Mouse (Mus musculus) midbrain, embryonic 10.5 days (tissue): Measurements from ENCODE around the gene Nrxn3. TPM values are rescaled to one million over a fixed set of nuclear protein-coding genes. Genes with fewer than 3 reads are reported as not detected.

Experiments used
- DNase-seq: peaks from one replicate; pipeline ENCODE4 v3.0.0-alpha.2; 2017; ENCODE audit warnings: low spot score
- H3K27ac ChIP-seq: fragments of 300-500 bp; sonication (generic); replicated peaks from 2 replicates; pipeline ENCODE4 v1.5.1; 2016; ENCODE audit warnings: mild to moderate bottlenecking
- H3K27me3 ChIP-seq: fragments of 300-500 bp; sonication (generic); 2 replicates; pipeline ENCODE4 v1.6.1; 2016; ENCODE audit warnings: low read depth, mild to moderate bottlenecking; ENCODE audit not compliant: poor library complexity, severe bottlenecking
- H3K36me3 ChIP-seq: fragments of 300-500 bp; sonication (generic); 2 replicates; pipeline ENCODE4 v1.6.1; 2016; ENCODE audit warnings: mild to moderate bottlenecking, moderate library complexity
- H3K4me1 ChIP-seq: fragments of 300-500 bp; sonication (generic); 2 replicates; pipeline ENCODE4 v1.6.1; 2016
- H3K4me3 ChIP-seq: fragments of 300-500 bp; sonication (generic); 2 replicates; pipeline ENCODE4 v1.5.1; 2016; ENCODE audit warnings: mild to moderate bottlenecking, moderate library complexity
- H3K9me3 ChIP-seq: fragments of 300-500 bp; sonication (generic); replicated peaks from 2 replicates; pipeline ENCODE4 v1.6.1; 2016; ENCODE audit warnings: mild to moderate bottlenecking
- WGBS: fragments of 180-500 bp; shearing (Covaris S2); methylation state at CpG from one replicate; pipeline ENCODE4 v1.1.7; 2016; 5-methylcytosine and 5-hydroxymethylcytosine counted together
- polyA plus RNA-seq: library from polyadenylated mRNA; unstranded; fragments of >200 nt; fragmentation: Nextera tagmentation; extraction: Ambion mirVana; gene quantifications from 2 replicates; pipeline ENCODE4 v1.2.1, GENCODE M21; 2016

The Nrxn3 gene
- polyA plus RNA-seq, 1 experiment from 2014 or later: 5.2 TPM

- WGBS: 71% methylated on average over 1 of the region's 1 CpGs
- H3K4me1 ChIP-seq: no peaks in the 10 kb centered on the region; the same call in 1 of the 2 replicates
- no peak overlapping the region for H3K4me3 ChIP-seq
- no peaks in the 10 kb centered on the region for H3K36me3 ChIP-seq
- no peak overlapping the region for H3K27ac ChIP-seq
- H3K9me3 ChIP-seq: no peaks in the 10 kb centered on the region
- H3K27me3 ChIP-seq: no peaks in the 10 kb centered on the region
- DNase-seq: no peak
These were observed 653.9 kb downstream of the Nrxn3 start for GRCm38 (mm10) chr12:89376600-89376999.

DNA sequence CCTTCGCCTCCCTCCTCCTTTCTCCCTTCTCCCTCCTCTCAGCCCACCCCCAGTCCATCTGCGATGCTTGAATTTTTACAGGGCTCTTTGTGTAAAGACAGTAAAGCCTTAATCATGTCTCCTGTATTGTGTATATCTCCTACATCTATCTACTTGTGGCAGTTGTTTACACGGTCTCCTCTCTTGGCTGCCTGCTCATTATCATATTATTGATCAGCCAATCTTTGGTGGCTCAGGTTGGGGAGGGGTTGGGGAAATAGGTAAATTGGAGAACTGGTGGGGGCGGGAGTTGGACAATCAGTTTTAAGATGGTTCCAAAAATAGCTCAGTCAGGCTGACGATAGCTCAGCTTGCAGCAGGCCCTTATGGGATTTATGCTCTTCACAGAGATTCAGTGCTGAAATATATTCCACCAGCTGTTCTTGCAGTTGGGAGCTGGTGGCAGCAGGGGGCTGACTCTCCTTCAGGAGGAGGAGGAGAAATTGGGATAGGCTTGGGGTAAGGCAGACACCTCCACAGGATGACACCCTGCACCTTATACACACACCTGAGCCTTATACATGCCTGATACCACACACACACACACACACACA, 654.5 kb downstream of the Nrxn3 start:
- Histone ChIP-seq H3K9me3 (no peaks in the 10 kb centered on the region), H3K27ac (no peak overlapping the region), H3K36me3 (no peaks in the 10 kb centered on the region), H3K4me3 (no peak overlapping the region), H3K27me3 (no peaks in the 10 kb centered on the region), H3K4me1 (no peaks in the 10 kb centered on the region; the same call in 1 of the 2 replicates)
- DNase-seq: no peak
- 67% methylated on average over 5 of the region's 5 CpGs for WGBS

GRCm38 (mm10) chr12:89377687-89378086, 655.0 kb downstream of the Nrxn3 start:
- DNase-seq: no peak
- Histone ChIP-seq H3K9me3 (no peaks in the 10 kb centered on the region), H3K27me3 (no peaks in the 10 kb centered on the region), H3K27ac (no peak overlapping the region), H3K4me1 (no peaks in the 10 kb centered on the region; the same call in 1 of the 2 replicates), H3K36me3 (no peaks in the 10 kb centered on the region), H3K4me3 (no peak overlapping the region)
- 88% methylated on average over 2 of the region's 2 CpGs for WGBS

DNA sequence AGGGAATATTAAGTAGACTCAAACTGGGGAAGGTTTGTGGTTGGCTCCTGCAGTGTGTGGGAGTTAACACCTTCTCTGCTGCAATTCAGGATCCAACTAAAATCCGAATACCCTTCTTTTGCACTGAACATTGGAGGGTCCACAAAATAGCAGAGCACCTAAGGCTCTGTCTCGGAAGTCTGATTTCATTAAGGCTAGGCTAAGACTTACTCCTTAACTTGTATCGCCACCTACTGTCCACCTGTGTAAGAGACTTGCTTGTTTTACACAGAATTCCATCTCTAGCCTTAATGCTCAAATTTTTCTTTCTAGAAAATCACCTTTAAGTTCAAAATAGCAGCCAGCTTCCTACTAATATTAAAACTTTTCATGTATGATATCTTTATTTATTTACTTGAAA, 660.6 kb downstream of the Nrxn3 start:
- Histone ChIP-seq H3K4me1 (no peaks in the 10 kb centered on the region), H3K9me3 (no peaks in the 10 kb centered on the region), H3K27ac (no peak overlapping the region), H3K4me3 (no peak overlapping the region), H3K27me3 (no peaks in the 10 kb centered on the region), H3K36me3 (no peaks in the 10 kb centered on the region)
- DNase-seq: no peak
- WGBS: 24% methylated on average over 3 of the region's 3 CpGs

- Histone ChIP-seq H3K4me3 (no peak overlapping the region), H3K4me1 (no peaks in the 10 kb centered on the region), H3K27me3 (no peaks in the 10 kb centered on the region), H3K9me3 (no peaks in the 10 kb centered on the region), H3K36me3 (no peaks in the 10 kb centered on the region), H3K27ac (no peak overlapping the region)
- DNase-seq: peak; percentile 11
- WGBS: 68% methylated on average over 3 of the region's 3 CpGs
These were observed 672.6 kb downstream of the Nrxn3 start for GRCm38 (mm10) chr12:89395121-89395792.

DNA sequence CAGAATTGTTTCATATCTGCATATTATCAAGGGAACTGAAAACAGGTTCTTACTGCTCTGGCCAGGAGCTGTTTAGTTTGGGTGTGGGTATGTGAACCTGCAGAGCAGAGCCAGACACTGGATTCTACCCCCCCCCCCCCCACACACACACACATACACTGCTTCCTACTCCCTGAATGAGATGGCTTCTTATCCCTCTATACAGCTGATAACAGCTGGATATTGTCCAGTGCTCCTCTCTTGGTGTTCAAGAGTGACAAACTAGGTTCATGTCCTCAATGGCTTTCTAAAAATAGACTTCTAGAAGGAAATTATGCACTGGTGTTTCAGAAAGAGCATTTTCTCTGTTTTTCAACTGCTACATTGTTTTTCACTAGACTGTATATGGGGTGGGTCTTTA, 713.8 kb downstream of the Nrxn3 start:
- no peaks in the 10 kb centered on the region for H3K36me3 ChIP-seq
- no peaks in the 10 kb centered on the region for H3K27me3 ChIP-seq
- no peak overlapping the region for H3K27ac ChIP-seq
- no peak overlapping the region for H3K4me3 ChIP-seq
- no peaks in the 10 kb centered on the region for H3K4me1 ChIP-seq
- H3K9me3 ChIP-seq: no peaks in the 10 kb centered on the region
- DNase-seq: no peak

DNA sequence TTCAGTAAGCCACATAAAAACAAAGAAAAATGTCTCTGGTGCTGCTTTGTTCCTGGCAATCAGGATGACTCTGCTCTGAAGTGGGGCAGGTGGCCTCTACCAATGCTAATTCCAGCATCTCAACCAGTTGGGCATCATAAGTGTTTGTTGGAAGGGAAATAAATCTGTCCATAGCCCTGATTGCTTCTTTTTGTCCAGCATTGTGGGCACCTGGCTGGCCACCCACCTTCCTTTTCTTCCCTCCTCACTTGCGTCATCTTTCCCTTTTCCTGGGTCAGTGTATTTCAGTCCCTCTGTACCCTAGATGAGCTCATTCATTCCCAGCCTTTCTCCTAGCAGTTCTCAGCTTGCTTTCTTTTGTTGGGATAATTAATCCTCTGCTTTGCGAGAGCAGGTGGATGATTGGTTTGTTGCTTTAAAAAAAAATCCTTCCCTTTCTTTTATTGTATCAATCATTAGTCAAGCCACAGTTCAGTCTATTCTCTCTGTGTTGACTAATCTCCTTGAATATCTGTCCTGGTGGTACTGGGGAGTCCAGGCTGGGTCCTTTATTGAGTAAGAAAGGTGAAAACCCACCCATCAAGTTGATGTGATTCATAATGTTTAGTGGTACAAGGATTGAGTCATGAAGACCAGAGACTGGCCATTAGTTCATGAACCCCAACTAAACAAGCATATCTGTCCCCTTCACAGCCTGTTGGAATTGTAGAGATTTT, 719.8 kb downstream of the Nrxn3 start:
- DNase-seq: no peak
- Histone ChIP-seq H3K4me1 (peaks cover 10% of the 10 kb centered on the region), H3K27ac (peak overlapping the region; percentile 46; the same call in 1 of the 2 replicates), H3K9me3 (no peaks in the 10 kb centered on the region), H3K4me3 (no peak overlapping the region), H3K27me3 (no peaks in the 10 kb centered on the region), H3K36me3 (no peaks in the 10 kb centered on the region)
- WGBS: 24% methylated on average over 2 of the region's 2 CpGs

- H3K27me3 ChIP-seq: no peaks in the 10 kb centered on the region
- H3K36me3 ChIP-seq: no peaks in the 10 kb centered on the region
- no peaks in the 10 kb centered on the region for H3K9me3 ChIP-seq
- no peak overlapping the region for H3K27ac ChIP-seq
- 3% methylated on average over 2 of the region's 2 CpGs for WGBS
- no peak overlapping the region for H3K4me3 ChIP-seq
- peak; percentile 34 for DNase-seq
- 0 out of 2 replicates have a peak, but pooled peaks cover 3% of the 10 kb centered on the region for H3K4me1 ChIP-seq
These were observed 728.1 kb downstream of the Nrxn3 start for GRCm38 (mm10) chr12:89450667-89451298.

GRCm38 (mm10) chr12:89470226-89470625, 747.5 kb downstream of the Nrxn3 start:
- WGBS: 88% methylated on average over 2 of the region's 2 CpGs
- Histone ChIP-seq H3K27me3 (no peaks in the 10 kb centered on the region), H3K9me3 (no peaks in the 10 kb centered on the region), H3K4me3 (no peak overlapping the region), H3K27ac (no peak overlapping the region), H3K36me3 (no peaks in the 10 kb centered on the region), H3K4me1 (peaks cover 14% of the 10 kb centered on the region)
- DNase-seq: no peak

- 57% methylated on average over 2 of the region's 2 CpGs for WGBS
- Histone ChIP-seq H3K9me3 (no peaks in the 10 kb centered on the region), H3K27me3 (no peaks in the 10 kb centered on the region), H3K27ac (no peak overlapping the region), H3K4me3 (no peak overlapping the region), H3K4me1 (peaks cover 14% of the 10 kb centered on the region), H3K36me3 (no peaks in the 10 kb centered on the region)
- DNase-seq: no peak
These were observed 748.6 kb downstream of the Nrxn3 start for GRCm38 (mm10) chr12:89471289-89471688.

GRCm38 (mm10) chr12:89471874-89472273, 749.2 kb downstream of the Nrxn3 start:
- H3K4me3 ChIP-seq: no peak overlapping the region
- no peak for DNase-seq
- H3K9me3 ChIP-seq: no peaks in the 10 kb centered on the region
- WGBS: 42% methylated on average over 4 of the region's 4 CpGs
- H3K27me3 ChIP-seq: no peaks in the 10 kb centered on the region
- H3K27ac ChIP-seq: no peak overlapping the region
- peaks cover 14% of the 10 kb centered on the region for H3K4me1 ChIP-seq
- no peaks in the 10 kb centered on the region for H3K36me3 ChIP-seq

- no peak overlapping the region for H3K27ac ChIP-seq
- no peak overlapping the region for H3K4me3 ChIP-seq
- no peak for DNase-seq
- no peaks in the 10 kb centered on the region for H3K36me3 ChIP-seq
- H3K9me3 ChIP-seq: no peaks in the 10 kb centered on the region
- peaks cover 5% of the 10 kb centered on the region for H3K4me1 ChIP-seq
- WGBS: 33% methylated on average over 4 of the region's 4 CpGs
- H3K27me3 ChIP-seq: no peaks in the 10 kb centered on the region
These were observed 756.4 kb downstream of the Nrxn3 start for GRCm38 (mm10) chr12:89479096-89479495.

DNA sequence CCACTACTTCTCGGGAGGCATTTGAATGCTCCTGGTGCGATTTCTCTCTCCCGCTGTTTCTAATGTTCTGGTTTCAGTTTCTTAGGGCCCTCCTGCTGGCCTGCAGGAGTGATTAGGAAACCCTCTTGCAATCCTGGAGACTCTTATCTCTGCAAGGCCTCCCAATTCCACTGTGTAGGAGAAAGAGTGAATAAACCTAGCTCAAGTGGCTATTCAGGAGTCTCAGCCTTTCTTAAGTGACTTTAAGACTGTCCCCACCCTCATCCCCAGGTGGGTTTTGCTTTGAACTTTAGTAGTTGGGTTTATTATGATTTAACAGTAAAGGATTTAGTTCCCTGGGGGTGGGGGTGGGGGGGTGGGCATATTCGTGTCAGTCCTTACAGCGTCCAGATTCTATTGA, 759.5 kb downstream of the Nrxn3 start:
- Histone ChIP-seq H3K4me3 (no peak overlapping the region), H3K9me3 (no peaks in the 10 kb centered on the region), H3K36me3 (no peaks in the 10 kb centered on the region), H3K27me3 (no peaks in the 10 kb centered on the region), H3K27ac (no peak overlapping the region), H3K4me1 (no peaks in the 10 kb centered on the region)
- no peak for DNase-seq
- WGBS: 32% methylated on average over 5 of the region's 5 CpGs
